ENCODE assay signal across 8 mouse cellular contexts in the genomic region with DNA sequence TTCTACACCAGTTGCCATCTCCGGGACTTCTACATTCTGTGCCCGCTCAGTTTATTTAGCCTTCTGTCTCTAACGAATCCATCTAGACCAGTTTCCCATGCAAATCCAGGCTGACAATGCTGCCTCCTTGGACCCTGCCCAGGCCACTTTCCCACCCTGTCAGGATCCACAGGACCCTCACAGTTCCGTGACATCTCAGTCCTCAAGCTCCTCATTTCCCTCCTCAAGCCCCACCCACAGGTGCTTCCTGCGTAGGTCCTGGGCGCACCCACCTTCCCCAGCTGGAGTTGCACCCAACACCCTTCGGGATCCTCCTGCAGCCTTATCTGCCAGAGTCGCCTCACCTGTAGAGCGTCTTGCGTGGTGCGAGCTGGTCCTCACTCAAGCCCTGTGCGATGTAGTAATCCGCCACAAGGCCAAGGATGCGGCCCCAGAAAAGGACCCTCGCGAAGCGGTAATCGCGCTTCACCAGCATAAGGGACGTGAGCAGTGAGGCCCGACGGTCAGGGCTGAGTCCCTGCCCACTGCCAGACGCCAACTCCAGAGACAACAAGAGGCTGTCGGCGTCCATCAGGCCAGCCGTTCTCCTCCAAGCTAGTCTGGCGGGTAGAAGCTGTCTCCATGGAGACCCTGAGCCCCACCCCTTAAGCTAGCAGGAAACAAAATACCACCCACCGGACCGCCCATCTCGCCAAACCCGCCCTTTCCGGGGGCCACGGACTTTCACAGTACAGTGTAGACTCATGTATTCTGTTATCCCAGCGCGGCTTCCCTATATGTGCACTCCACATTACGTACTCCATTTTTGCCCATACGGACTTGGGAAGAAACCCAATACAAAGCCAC. TPM values are rescaled to one million over a fixed set of nuclear protein-coding genes. Genes with fewer than 3 reads are reported as not detected.
DNase-seq lines count a peak whose midpoint lies in the region; ATAC-seq and TF ChIP-seq lines count a peak whose summit lies in the region.

A gene (minus strand): TSS at position 639 of the 846 bp plus-strand sequence.

- H3K27ac ChIP-seq in ES-Bruce4 (ENCODE audit: insufficient read depth, low read length), result no peak within 1 kb of the TSS
- peak within 1 kb of the TSS; percentile 53; the same call in 1 of the 2 replicates for H3K27ac ChIP-seq in hindbrain, embryonic 13.5 days

- H3K9ac ChIP-seq in ES-Bruce4 (ENCODE audit: low read depth, poor library complexity, severe bottlenecking), result no peak within 1 kb of the TSS
- H3K9ac ChIP-seq in hindbrain, embryonic 13.5 days, result peak within 1 kb of the TSS; percentile 69

- H3K36me3 ChIP-seq in ES-Bruce4 (ENCODE audit: control insufficient read depth, insufficient read depth, low read length, poor library complexity, severe bottlenecking), result peaks cover 5% of the 10 kb centered on the region
- H3K36me3 ChIP-seq in hindbrain, embryonic 13.5 days, result peaks cover 35% of the 10 kb centered on the region

- peak; percentile 74 for DNase-seq in c-Kit-positive CD71-positive TER-119-positive erythroid progenitor cells, embryonic 14.5 days (ENCODE audit: low spot score)
- peak; percentile 71 to 82 for DNase-seq in frontal cortex, postnatal 36 days (ENCODE audit: low spot score in 2 of 2)
- peak; percentile 62 to 71 for DNase-seq in layer of hippocampus, postnatal 25 days (ENCODE audit: extremely low spot score in 1 of 2, low spot score in 1 of 2)
- peak; percentile 86 for DNase-seq in lung, postnatal 14 days
- DNase-seq in retina, embryonic 14.5 days (ENCODE audit: low spot score), result peak; percentile 88
- DNase-seq in thymus, postnatal 4 days, result peak; percentile 70

- peak; percentile 21 for TF ChIP-seq POLR2A in ES-Bruce4 (IDR thresholded peaks at IDR 0.05; ENCODE audit: insufficient read depth, low read length)

- no peak for TF ChIP-seq CTCF in ES-Bruce4 (IDR thresholded peaks at IDR 0.05; ENCODE audit: low read depth, low read length)

- H3K27me3 ChIP-seq in ES-Bruce4 (ENCODE audit: control insufficient read depth, insufficient read depth, low read length, poor library complexity, severe bottlenecking), result no peaks in the 10 kb centered on the region
- H3K27me3 ChIP-seq in hindbrain, embryonic 13.5 days, result no peaks in the 10 kb centered on the region

- H3K9me3 ChIP-seq in ES-Bruce4 (replicated peaks; ENCODE audit: control insufficient read depth, insufficient read depth, low read length, poor library complexity, severe bottlenecking), result no peaks in the 10 kb centered on the region
- H3K9me3 ChIP-seq in hindbrain, embryonic 13.5 days, result no peaks in the 10 kb centered on the region

- 7% methylated on average over 37 of the region's 37 CpGs for WGBS in hindbrain, embryonic 13.5 days

- H3K4me3 ChIP-seq in ES-Bruce4 (ENCODE audit: low read depth, low read length), result peak within 1 kb of the TSS; percentile 69
- peak within 1 kb of the TSS; percentile 47 for H3K4me3 ChIP-seq in hindbrain, embryonic 13.5 days

- H3K4me2 ChIP-seq in hindbrain, embryonic 13.5 days, result peak within 1 kb of the TSS; percentile 67

- peaks cover 2% of the 10 kb centered on the region for H3K4me1 ChIP-seq in ES-Bruce4 (ENCODE audit: control insufficient read depth, insufficient read depth, low read length)
- peaks cover 22% of the 10 kb centered on the region for H3K4me1 ChIP-seq in hindbrain, embryonic 13.5 days (replicated peaks)

- ATAC-seq in hindbrain, embryonic 13.5 days (ENCODE audit: low FRiP score), result peak; percentile 89

- no peak for TF ChIP-seq EP300 in ES-Bruce4 (IDR thresholded peaks at IDR 0.05; ENCODE audit: insufficient read depth, low read depth, low read length)

RNA-seq across cellular contexts. Expression of the gene that starts here (rescaled TPM):
- polyA plus RNA-seq in ES-Bruce4 (2011; ENCODE audit: insufficient read depth, insufficient read length, low read depth, missing spikeins), result 1.0 and 1.5 TPM in 2 replicates
- 31.6 and 33.8 TPM in 2 replicates for polyA plus RNA-seq in hindbrain, embryonic 13.5 days (2015; fragmentation: Nextera tagmentation; extraction: Ambion mirVana)
- 10 to 100 TPM; 24.6 to 28.4 TPM for total RNA-seq in layer of hippocampus, postnatal 25 days (2021)

Comparison
In these comparisons a context has a peak if more than half of its experiments do, and no peak if none do; other contexts are left out.
1. RNA of the gene that starts here (polyA plus RNA-seq): 31.6 to 33.8 TPM in hindbrain, embryonic 13.5 days; 1.0 to 1.5 TPM in ES-Bruce4; every median in the first group is over 10 times any median in the second.
2. Peak in every context shown above with its lines, with median percentiles within 50 percentile points of each other: DNase-seq.